Comparison of ENCODE assay signal across 8 mouse cellular contexts in genomic region chr19:10182142-10182541, GRCm38 (mm10). TPM values are rescaled to one million over a fixed set of nuclear protein-coding genes. Genes with fewer than 3 reads are reported as not detected.
DNase-seq lines count a peak whose midpoint lies in the region; ATAC-seq and TF ChIP-seq lines count a peak whose summit lies in the region.

No protein-coding gene starts in this region.

- H3K27me3 ChIP-seq in liver, adult 2 months (ENCODE audit: control insufficient read depth, insufficient read depth, low read length): no peaks in the 10 kb centered on the region
- H3K27me3 ChIP-seq in myocyte (ENCODE audit: control insufficient read depth, insufficient read depth, insufficient read length): no peaks in the 10 kb centered on the region

- peak; percentile 14 for ATAC-seq in inflammation-experienced regulatory T-cells, adult 6 months

- peaks cover 20% of the 10 kb centered on the region; the same call in 1 of the 2 replicates for H3K36me3 ChIP-seq in liver, adult 2 months (ENCODE audit: control insufficient read depth, insufficient read depth, low read length)
- peaks cover 27% of the 10 kb centered on the region for H3K36me3 ChIP-seq in myocyte (ENCODE audit: control insufficient read depth, insufficient read depth)

- peak overlapping the region; percentile 75 for H3K9ac ChIP-seq in liver, adult 2 months (ENCODE audit: low read depth, low read length)

- peak; percentile 67 for DNase-seq in liver, adult 2 months (ENCODE audit: extremely low read depth, low read depth, low spot score)
- DNase-seq in liver: no peak
- no peak for DNase-seq in gastrocnemius, adult 8-10 months (ENCODE audit: low spot score in 2 of 2)
- DNase-seq in spleen, postnatal 10 days (ENCODE audit: low spot score in 2 of 2): no peak
- no peak for DNase-seq in left cerebral cortex, adult 11 months (ENCODE audit: low spot score)

- peaks cover 31% of the 10 kb centered on the region for H3K4me1 ChIP-seq in liver, adult 2 months (ENCODE audit: control insufficient read depth, insufficient read depth, low read length)
- peaks cover 12% of the 10 kb centered on the region; the same call in 1 of the 2 replicates for H3K4me1 ChIP-seq in cortical plate, adult 2 months (ENCODE audit: control insufficient read depth, insufficient read depth, low read length)

- TF ChIP-seq POLR2A in liver, adult 2 months (IDR thresholded peaks at IDR 0.05; ENCODE audit: extremely low read depth, insufficient read depth, low read length): no peak
- TF ChIP-seq POLR2A in cortical plate, adult 2 months (IDR thresholded peaks at IDR 0.05; ENCODE audit: extremely low read depth, insufficient read depth, low read length): no peak
- TF ChIP-seq POLR2A in myocyte (IDR thresholded peaks at IDR 0.05; ENCODE audit: insufficient read length, low read depth): no peak

- no peak for TF ChIP-seq CTCF in liver, adult 2 months (IDR thresholded peaks at IDR 0.05; ENCODE audit: low read depth, low read length)
- TF ChIP-seq CTCF in cortical plate, adult 2 months (IDR thresholded peaks at IDR 0.05; ENCODE audit: extremely low read depth, insufficient read depth, low read length): no peak

- WGBS in liver, adult 2 months: 6% methylated on average over 7 of the region's 7 CpGs

- H3K27ac ChIP-seq in liver, adult 2 months (replicated peaks; ENCODE audit: insufficient read depth, low read depth, low read length): peak overlapping the region; percentile 86
- peak overlapping the region; percentile 13; the same call in 1 of the 2 replicates for H3K27ac ChIP-seq in cortical plate, adult 2 months (ENCODE audit: insufficient read depth, low read length)

- H3K4me3 ChIP-seq in liver, adult 2 months (ENCODE audit: insufficient read depth, low read depth, low read length): peak overlapping the region; percentile 80
- H3K4me3 ChIP-seq in cortical plate, adult 2 months (ENCODE audit: insufficient read depth, low read length): peak overlapping the region; percentile 67
- H3K4me3 ChIP-seq in myocyte: peak overlapping the region; percentile 83

- H3K79me2 ChIP-seq in liver, adult 2 months (ENCODE audit: control insufficient read depth, insufficient read depth, low read length): peaks cover 9% of the 10 kb centered on the region; the same call in 1 of the 2 replicates
- peaks cover 37% of the 10 kb centered on the region for H3K79me2 ChIP-seq in myocyte (ENCODE audit: control insufficient read depth, insufficient read depth)

- peak overlapping the region; percentile 41 for H3ac ChIP-seq in myocyte (ENCODE audit: control insufficient read depth, insufficient read length)

- peak overlapping the region; percentile 69 for H3K4me2 ChIP-seq in myocyte (ENCODE audit: low read depth)

TF ChIP-seq in myocyte, 11 proteins besides CTCF, POLR2A, EP300 and RAD21:
- TF ChIP-seq SRF (IDR thresholded peaks at IDR 0.05; ENCODE audit: control insufficient read depth, insufficient read length, low read depth) (no peak), USF1 (IDR thresholded peaks at IDR 0.05; ENCODE audit: low read depth) (peak; percentile 57)

RNA-seq across cellular contexts. Expression of gene Fads1, which starts 0.5 kb away (rescaled TPM):
- total RNA-seq in liver, adult 2 months (2014; rRNA removed): 238 and 300 TPM in 2 replicates
- 297 and 352 TPM in 2 replicates for polyA plus RNA-seq in liver, adult 2 months (2012; rRNA removed)
- 195 and 212 TPM in 2 replicates for polyA plus RNA-seq in cortical plate, adult 2 months (2012; rRNA removed)
- 1 to 10 TPM; 5.4 to 6.0 (median 5.7) TPM for polyA plus RNA-seq in inflammation-experienced regulatory T-cells, adult 6 months (2017; shearing (Covaris generic))
- 120 TPM for polyA plus RNA-seq in myocyte (2012; fragmentation: generic; extraction: Trizol)
- total RNA-seq in gastrocnemius, adult 8-10 months (2022): 1 to 10 TPM; 2.5 to 6.0 (median 4.2) TPM

RNA-seq across cellular contexts. Expression of gene Tmem258, which starts 21.7 kb away (rescaled TPM):
- total RNA-seq in liver, adult 2 months (2014; rRNA removed): 41.1 and 63.0 TPM in 2 replicates
- polyA plus RNA-seq in liver, adult 2 months (2012; rRNA removed): 80.0 and 133 TPM in 2 replicates
- 51.0 and 60.1 TPM in 2 replicates for polyA plus RNA-seq in cortical plate, adult 2 months (2012; rRNA removed)
- 100 to 1,000 TPM; 337 to 380 (median 368) TPM for polyA plus RNA-seq in inflammation-experienced regulatory T-cells, adult 6 months (2017; shearing (Covaris generic))
- 291 TPM for polyA plus RNA-seq in myocyte (2012; fragmentation: generic; extraction: Trizol)
- 10 to 100 TPM; 74.3 to 86.5 (median 83.2) TPM for total RNA-seq in gastrocnemius, adult 8-10 months (2022)

RNA-seq across cellular contexts. Expression of gene Fen1, which starts 21.8 kb away (rescaled TPM):
- total RNA-seq in liver, adult 2 months (2014; rRNA removed): 3.0 and 4.6 TPM in 2 replicates
- 2.3 and 2.5 TPM in 2 replicates for polyA plus RNA-seq in liver, adult 2 months (2012; rRNA removed)
- 12.1 and 12.5 TPM in 2 replicates for polyA plus RNA-seq in cortical plate, adult 2 months (2012; rRNA removed)
- 100 to 1,000 TPM in 1 of 3 experiments, 10 to 100 TPM in 2; 51.3 to 106 (median 64.4) TPM for polyA plus RNA-seq in inflammation-experienced regulatory T-cells, adult 6 months (2017; shearing (Covaris generic))
- 14.1 TPM for polyA plus RNA-seq in myocyte (2012; fragmentation: generic; extraction: Trizol)
- total RNA-seq in gastrocnemius, adult 8-10 months (2022): 1 to 10 TPM; 4.2 to 5.4 (median 4.7) TPM

RNA-seq across cellular contexts. Expression of gene Myrf, which starts 58.4 kb away (rescaled TPM):
- 3.0 and 5.3 TPM in 2 replicates for total RNA-seq in liver, adult 2 months (2014; rRNA removed)
- 23.4 and 31.4 TPM in 2 replicates for polyA plus RNA-seq in liver, adult 2 months (2012; rRNA removed)
- 21.0 and 26.4 TPM in 2 replicates for polyA plus RNA-seq in cortical plate, adult 2 months (2012; rRNA removed)
- not detected for polyA plus RNA-seq in inflammation-experienced regulatory T-cells, adult 6 months (2017; shearing (Covaris generic))
- polyA plus RNA-seq in myocyte (2012; fragmentation: generic; extraction: Trizol): 1.5 TPM
- not detected for total RNA-seq in gastrocnemius, adult 8-10 months (2022)

Comparison
In these comparisons a context has a peak if more than half of its experiments do, and no peak if none do; other contexts are left out.
1. RNA of gene Fads1, which starts 0.5 kb away (polyA plus RNA-seq): 297 to 352 TPM in liver, adult 2 months, 195 to 212 TPM in cortical plate, adult 2 months and 120 TPM in myocyte (single experiment); 5.4 to 6.0 TPM in inflammation-experienced regulatory T-cells, adult 6 months; every median in the first group is over 10 times any median in the second.
2. Peak in every context shown above with its lines, with median percentiles within 50 percentile points of each other: H3K4me3 ChIP-seq.